Mouse (Mus musculus): ENCODE data around the gene Klhl30.

Gene Klhl30

GRCm38 (mm10) chr1:91364822-91365644 is 14.2 kb downstream of the Klhl30 start:
- in situ Hi-C loops (cut with MboI; ENCODE audit: low sequenced_read_pairs): no loop called here

- in situ Hi-C loops (cut with MboI; ENCODE audit: low sequenced_read_pairs): no loop called here
Observed at GRCm38 (mm10) chr1:91365816-91366214, 15.0 kb downstream of the Klhl30 start.

GRCm38 (mm10) chr1:91366215-91367108 is 15.6 kb downstream of the Klhl30 start, which contains the start of gene Erfe:
Erfe (plus strand) TSS chr1:91366430.
- in situ Hi-C loops (cut with MboI; ENCODE audit: low sequenced_read_pairs): no loop called here

GRCm38 (mm10) chr1:91367295-91367694 is 16.5 kb downstream of the Klhl30 start:
- in situ Hi-C loops (cut with MboI; ENCODE audit: low sequenced_read_pairs): no loop called here

GRCm38 (mm10) chr1:91369408-91369807 is 18.6 kb downstream of the Klhl30 start:
- in situ Hi-C loops (cut with MboI; ENCODE audit: low sequenced_read_pairs): no loop called here

GRCm38 (mm10) chr1:91370055-91370454 is 19.2 kb downstream of the Klhl30 start:
- in situ Hi-C loops (cut with MboI; ENCODE audit: low sequenced_read_pairs): no loop called here

GRCm38 (mm10) chr1:91373414-91373835 is 22.6 kb downstream of the Klhl30 start:
- in situ Hi-C loops (cut with MboI; ENCODE audit: low sequenced_read_pairs): no loop called here

GRCm38 (mm10) chr1:91380453-91381090 is 29.8 kb downstream of the Klhl30 start:
- in situ Hi-C loops (cut with MboI; ENCODE audit: low sequenced_read_pairs): no loop called here

- in situ Hi-C loops (cut with MboI; ENCODE audit: low sequenced_read_pairs): no loop called here
Observed at GRCm38 (mm10) chr1:91381091-91381471, 30.3 kb downstream of the Klhl30 start.

- in situ Hi-C loops (cut with MboI; ENCODE audit: low sequenced_read_pairs): no loop called here
Observed at GRCm38 (mm10) chr1:91390369-91390768, 39.6 kb downstream of the Klhl30 start.

- in situ Hi-C loops (cut with MboI; ENCODE audit: low sequenced_read_pairs): no loop called here
Observed at GRCm38 (mm10) chr1:91397927-91398259, 47.1 kb downstream of the Klhl30 start.

GRCm38 (mm10) chr1:91398260-91399062 is 47.6 kb downstream of the Klhl30 start, which contains the start of gene Ilkap:
Ilkap (minus strand) TSS chr1:91398815.
- in situ Hi-C loops (cut with MboI; ENCODE audit: low sequenced_read_pairs): no loop called here

GRCm38 (mm10) chr1:91404976-91405375 is 54.2 kb downstream of the Klhl30 start:
- in situ Hi-C loops (cut with MboI; ENCODE audit: low sequenced_read_pairs): no loop called here

GRCm38 (mm10) chr1:91405406-91406169 is 54.8 kb downstream of the Klhl30 start:
- in situ Hi-C loops (cut with MboI; ENCODE audit: low sequenced_read_pairs): no loop called here

GRCm38 (mm10) chr1:91407819-91408218 is 57.0 kb downstream of the Klhl30 start:
- in situ Hi-C loops (cut with MboI; ENCODE audit: low sequenced_read_pairs): no loop called here

- in situ Hi-C loops (cut with MboI; ENCODE audit: low sequenced_read_pairs): no loop called here
Observed at GRCm38 (mm10) chr1:91411631-91412285, 60.9 kb downstream of the Klhl30 start.
